Mouse (Mus musculus) midbrain, embryonic 11.5 days (tissue): ENCODE results near the gene Srl. TPM values are rescaled to one million over a fixed set of nuclear protein-coding genes. Genes with fewer than 3 reads are reported as not detected.

Source experiments
- ATAC-seq: fragments of 200-750 bp; cut with Nextera tagmentation; 2 replicates; pipeline ENCODE4 v1.8.0; 2017; ENCODE audit warnings: moderate TSS enrichment, moderate library complexity; ENCODE audit not compliant: low FRiP score
- DNase-seq: peaks from one replicate; pipeline ENCODE4 v3.0.0; 2015; ENCODE audit warnings: low spot score; ENCODE audit errors: missing footprints
- H3K27ac ChIP-seq: fragments of 300-500 bp; sonication (generic); 2 replicates; pipeline ENCODE4 v1.5.1; 2014; ENCODE audit warnings: low read depth, low read length
- H3K27me3 ChIP-seq: fragments of 300-500 bp; sonication (generic); 2 replicates; pipeline ENCODE4 v1.6.1; 2014; ENCODE audit warnings: mild to moderate bottlenecking, low read length, moderate library complexity, mixed read lengths; ENCODE audit not compliant: control insufficient read depth, insufficient read depth
- H3K36me3 ChIP-seq: fragments of 300-500 bp; sonication (generic); 2 replicates; pipeline ENCODE4 v1.6.1; 2014; ENCODE audit warnings: mild to moderate bottlenecking, low read length, moderate library complexity, mixed read lengths; ENCODE audit not compliant: control insufficient read depth, insufficient read depth
- H3K4me1 ChIP-seq: fragments of 300-500 bp; sonication (generic); 2 replicates; pipeline ENCODE4 v1.6.1; 2014; ENCODE audit warnings: low read length; ENCODE audit not compliant: control insufficient read depth, insufficient read depth
- H3K4me2 ChIP-seq: fragments of 300-500 bp; sonication (generic); 2 replicates; pipeline ENCODE4 v1.6.1; 2014; ENCODE audit warnings: mild to moderate bottlenecking, moderate library complexity
- H3K4me3 ChIP-seq: fragments of 300-500 bp; sonication (generic); 2 replicates; pipeline ENCODE4 v1.5.1; 2014; ENCODE audit warnings: low read depth, low read length
- H3K9ac ChIP-seq: fragments of 300-500 bp; sonication (generic); 2 replicates; pipeline ENCODE4 v1.6.1; 2014; ENCODE audit warnings: low read length
- H3K9me3 ChIP-seq: fragments of 300-500 bp; sonication (generic); 2 replicates; pipeline ENCODE4 v1.6.1; 2016; ENCODE audit warnings: low read length; ENCODE audit not compliant: control insufficient read depth
- WGBS: fragments of 180-500 bp; shearing (Covaris S2); extraction: QIAGEN DNeasy Blood & Tissue Kit; methylation state at CpG from one replicate; pipeline ENCODE4 v1.1.7; 2014; 5-methylcytosine and 5-hydroxymethylcytosine counted together
- polyA plus RNA-seq: library from polyadenylated mRNA; unstranded; fragments of >200 nt; fragmentation: Nextera tagmentation; extraction: Ambion mirVana; gene quantifications from 2 replicates; pipeline ENCODE4 v1.2.1, GENCODE M21; 2014

Srl gene
- polyA plus RNA-seq, 1 experiment from 2014 or later, result 20.0 TPM

GRCm38 (mm10) chr16:4448235-4448634, 93.4 kb downstream of the Srl start:
- DNase-seq, result no peak
- no peaks in the 10 kb centered on the region for H3K36me3 ChIP-seq
- no peak overlapping the region for H3K27ac ChIP-seq
- no peak overlapping the region for H3K4me3 ChIP-seq
- no peak overlapping the region for H3K9ac ChIP-seq
- no peak overlapping the region for H3K4me2 ChIP-seq
- no peaks in the 10 kb centered on the region for H3K4me1 ChIP-seq
- H3K27me3 ChIP-seq, result no peaks in the 10 kb centered on the region
- ATAC-seq, result no peak
- no peaks in the 10 kb centered on the region for H3K9me3 ChIP-seq
- 62% methylated on average over 9 of the region's 9 CpGs for WGBS

GRCm38 (mm10) chr16:4446395-4446794, 95.2 kb downstream of the Srl start:
- Histone ChIP-seq H3K4me1 (no peaks in the 10 kb centered on the region), H3K9ac (no peak overlapping the region), H3K9me3 (no peaks in the 10 kb centered on the region), H3K27me3 (no peaks in the 10 kb centered on the region), H3K36me3 (no peaks in the 10 kb centered on the region), H3K4me2 (no peak overlapping the region), H3K4me3 (no peak overlapping the region), H3K27ac (no peak overlapping the region)
- DNase-seq (no peak), ATAC-seq (no peak)
- WGBS, result 72% methylated on average over 4 of the region's 4 CpGs

GRCm38 (mm10) chr16:4444378-4444777, 97.2 kb downstream of the Srl start:
- no peak overlapping the region for H3K9ac ChIP-seq
- H3K4me2 ChIP-seq, result no peak overlapping the region
- H3K36me3 ChIP-seq, result no peaks in the 10 kb centered on the region
- no peak for DNase-seq
- H3K27ac ChIP-seq, result no peak overlapping the region
- H3K27me3 ChIP-seq, result no peaks in the 10 kb centered on the region
- WGBS, result 83% methylated on average over 1 of the region's 1 CpGs
- H3K9me3 ChIP-seq, result no peaks in the 10 kb centered on the region
- H3K4me1 ChIP-seq, result no peaks in the 10 kb centered on the region
- no peak for ATAC-seq
- H3K4me3 ChIP-seq, result no peak overlapping the region

- no peak overlapping the region for H3K4me3 ChIP-seq
- H3K9ac ChIP-seq, result no peak overlapping the region
- H3K27me3 ChIP-seq, result no peaks in the 10 kb centered on the region
- H3K36me3 ChIP-seq, result no peaks in the 10 kb centered on the region
- H3K27ac ChIP-seq, result no peak overlapping the region
- H3K9me3 ChIP-seq, result no peaks in the 10 kb centered on the region
- WGBS, result 77% methylated on average over 10 of the region's 10 CpGs
- no peak for ATAC-seq
- no peak overlapping the region for H3K4me2 ChIP-seq
- DNase-seq, result no peak
- H3K4me1 ChIP-seq, result no peaks in the 10 kb centered on the region
Observed at GRCm38 (mm10) chr16:4439302-4440066, 102.1 kb downstream of the Srl start.

GRCm38 (mm10) chr16:4436738-4437137, 104.9 kb downstream of the Srl start:
- H3K4me3 ChIP-seq, result no peak overlapping the region
- H3K4me2 ChIP-seq, result no peak overlapping the region
- H3K4me1 ChIP-seq, result no peaks in the 10 kb centered on the region
- DNase-seq, result no peak
- no peaks in the 10 kb centered on the region for H3K36me3 ChIP-seq
- H3K27me3 ChIP-seq, result no peaks in the 10 kb centered on the region
- H3K9ac ChIP-seq, result no peak overlapping the region
- no peak overlapping the region for H3K27ac ChIP-seq
- 82% methylated on average over 4 of the region's 4 CpGs for WGBS
- H3K9me3 ChIP-seq, result no peaks in the 10 kb centered on the region
- ATAC-seq, result no peak

GRCm38 (mm10) chr16:4435371-4435770, 106.2 kb downstream of the Srl start:
- no peak for DNase-seq
- H3K36me3 ChIP-seq, result no peaks in the 10 kb centered on the region
- H3K9me3 ChIP-seq, result no peaks in the 10 kb centered on the region
- H3K4me1 ChIP-seq, result no peaks in the 10 kb centered on the region
- no peaks in the 10 kb centered on the region for H3K27me3 ChIP-seq
- ATAC-seq, result no peak
- no peak overlapping the region for H3K4me2 ChIP-seq
- H3K4me3 ChIP-seq, result no peak overlapping the region
- H3K9ac ChIP-seq, result no peak overlapping the region
- no peak overlapping the region for H3K27ac ChIP-seq
- 86% methylated on average over 2 of the region's 2 CpGs for WGBS

GRCm38 (mm10) chr16:4431841-4432240, 109.8 kb downstream of the Srl start:
- DNase-seq (no peak), ATAC-seq (no peak)
- Histone ChIP-seq H3K4me3 (no peak overlapping the region), H3K4me1 (no peaks in the 10 kb centered on the region), H3K27me3 (no peaks in the 10 kb centered on the region), H3K4me2 (no peak overlapping the region), H3K9me3 (no peaks in the 10 kb centered on the region), H3K36me3 (no peaks in the 10 kb centered on the region), H3K27ac (no peak overlapping the region), H3K9ac (no peak overlapping the region)
- WGBS, result 79% methylated on average over 4 of the region's 4 CpGs

GRCm38 (mm10) chr16:4431013-4431412, 110.6 kb downstream of the Srl start:
- 80% methylated on average over 3 of the region's 3 CpGs for WGBS
- Histone ChIP-seq H3K36me3 (no peaks in the 10 kb centered on the region), H3K9ac (no peak overlapping the region), H3K27me3 (no peaks in the 10 kb centered on the region), H3K27ac (no peak overlapping the region), H3K4me1 (no peaks in the 10 kb centered on the region), H3K4me2 (no peak overlapping the region), H3K4me3 (no peak overlapping the region), H3K9me3 (no peaks in the 10 kb centered on the region)
- no peak for ATAC-seq
- no peak for DNase-seq

GRCm38 (mm10) chr16:4430232-4430631, 111.4 kb downstream of the Srl start:
- H3K4me3 ChIP-seq, result no peak overlapping the region
- no peaks in the 10 kb centered on the region for H3K36me3 ChIP-seq
- H3K4me2 ChIP-seq, result no peak overlapping the region
- WGBS, result 83% methylated on average over 5 of the region's 5 CpGs
- ATAC-seq (no peak), DNase-seq (no peak)
- no peaks in the 10 kb centered on the region for H3K27me3 ChIP-seq
- no peak overlapping the region for H3K27ac ChIP-seq
- no peak overlapping the region for H3K9ac ChIP-seq
- H3K9me3 ChIP-seq, result no peaks in the 10 kb centered on the region
- no peaks in the 10 kb centered on the region for H3K4me1 ChIP-seq
